Mouse (Mus musculus): ENCODE results near the gene Arl6ip1.

DNA sequence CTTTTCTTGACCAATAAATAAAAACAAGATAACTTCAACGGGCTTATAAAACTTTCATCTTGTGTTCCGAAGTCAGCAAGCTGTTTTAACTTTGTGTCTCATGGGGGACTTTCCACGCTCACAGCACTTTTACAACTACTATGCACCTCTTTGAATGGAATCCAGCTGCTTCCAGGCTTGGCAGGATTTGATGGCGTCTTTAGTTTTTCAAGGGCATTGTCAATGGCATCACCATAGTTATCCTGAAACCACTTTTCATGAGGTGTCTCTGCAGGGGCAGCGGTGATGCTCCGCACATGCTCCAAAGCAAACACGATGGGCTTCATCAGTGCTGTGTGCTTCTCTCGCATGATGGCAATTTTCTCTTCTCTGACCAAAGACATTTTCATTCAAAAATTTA lies 33.5 kb upstream of the Arl6ip1 start:
- TF ChIP-seq CTCF (IDR thresholded peaks at IDR 0.05; ENCODE audit: low read depth, low read length), result no peak
- TF ChIP-seq TAL1 (conservative IDR thresholded peaks at IDR 0.05; ENCODE audit: low read depth, low read length), result no peak

All from G1E (cell line).